Mouse (Mus musculus): Measurements from ENCODE around the gene Rexo1. TPM values are rescaled to one million over a fixed set of nuclear protein-coding genes. Genes with fewer than 3 reads are reported as not detected.

Gene Rexo1
- total RNA-seq, 1 experiment from 2014 or later: 40.9 TPM

DNA sequence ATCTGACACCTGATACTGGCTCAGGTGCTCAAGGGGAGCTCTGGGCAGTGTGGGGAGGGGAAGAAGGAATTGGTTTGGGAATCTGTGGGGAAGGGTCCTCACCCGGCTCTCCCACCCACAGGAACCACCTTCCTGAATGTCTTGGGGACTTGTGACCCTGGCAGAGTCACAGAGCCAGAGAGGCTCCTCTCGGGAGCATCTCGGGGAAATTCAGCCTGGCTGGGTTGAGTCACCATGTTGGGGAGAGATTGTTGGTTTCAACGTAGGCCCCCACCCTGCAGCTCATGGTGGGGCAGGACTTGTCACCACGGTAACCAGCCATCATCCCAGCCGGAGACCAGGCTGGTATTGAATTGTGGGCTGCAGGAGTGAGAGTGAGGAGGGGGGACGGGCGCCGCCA, 56.6 kb downstream of the Rexo1 start:
- DNase-seq: no peak

DNA sequence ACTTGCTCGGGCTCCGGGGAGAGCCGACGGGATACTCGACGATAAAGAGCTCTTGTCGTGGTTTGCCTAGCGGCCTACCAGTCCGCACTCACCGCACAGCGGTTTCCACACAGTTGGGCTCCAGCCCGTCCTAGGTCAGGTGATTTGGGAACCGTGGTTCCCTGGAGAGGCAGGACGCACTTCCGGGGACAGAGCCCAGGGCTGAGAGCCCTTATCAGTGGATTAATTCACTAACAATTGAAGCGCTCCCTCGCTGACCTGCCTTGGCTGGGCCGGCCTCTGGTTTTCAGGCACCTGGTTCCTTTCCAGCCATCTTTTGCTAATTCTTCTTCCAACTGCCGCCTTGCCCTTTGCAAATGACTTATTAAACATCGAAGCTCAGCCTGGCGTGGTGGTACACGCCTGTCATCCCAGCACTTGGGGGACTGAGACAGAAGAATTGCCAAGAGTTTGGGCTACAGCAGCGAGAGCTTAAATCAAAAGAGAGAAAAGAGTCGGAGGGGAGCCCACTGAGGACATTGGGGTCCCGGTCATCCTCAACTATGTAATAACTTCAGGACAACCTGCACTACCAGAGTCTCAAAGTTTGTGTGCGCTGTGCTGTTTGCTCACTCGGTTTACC, 57.6 kb downstream of the Rexo1 start:
- DNase-seq: peak; percentile 71

DNA sequence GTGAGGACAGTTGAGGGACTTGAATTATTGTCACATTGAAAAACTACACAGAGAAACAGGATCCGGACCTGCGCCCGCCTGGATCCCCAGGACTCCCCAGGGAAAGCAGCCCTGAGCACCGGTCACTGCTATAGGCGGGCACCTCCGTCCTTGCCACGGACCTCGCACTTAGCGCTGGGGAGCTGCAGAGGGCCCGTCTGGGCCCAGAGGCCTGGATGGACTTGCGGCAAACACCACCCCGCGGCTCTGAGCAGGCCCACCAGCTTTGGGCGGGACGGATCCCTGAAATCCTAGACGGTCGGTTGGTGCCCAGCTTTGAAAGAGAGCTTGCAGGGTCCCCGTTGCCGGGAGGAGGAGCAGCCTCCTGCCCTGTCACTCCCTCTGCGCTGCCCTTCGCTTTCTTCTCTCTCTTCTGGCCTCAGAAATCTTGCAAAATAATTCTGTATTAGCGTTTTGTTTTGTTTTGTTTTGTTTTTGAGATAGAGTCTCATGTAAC, 58.5 kb downstream of the Rexo1 start:
- DNase-seq: no peak

DNA sequence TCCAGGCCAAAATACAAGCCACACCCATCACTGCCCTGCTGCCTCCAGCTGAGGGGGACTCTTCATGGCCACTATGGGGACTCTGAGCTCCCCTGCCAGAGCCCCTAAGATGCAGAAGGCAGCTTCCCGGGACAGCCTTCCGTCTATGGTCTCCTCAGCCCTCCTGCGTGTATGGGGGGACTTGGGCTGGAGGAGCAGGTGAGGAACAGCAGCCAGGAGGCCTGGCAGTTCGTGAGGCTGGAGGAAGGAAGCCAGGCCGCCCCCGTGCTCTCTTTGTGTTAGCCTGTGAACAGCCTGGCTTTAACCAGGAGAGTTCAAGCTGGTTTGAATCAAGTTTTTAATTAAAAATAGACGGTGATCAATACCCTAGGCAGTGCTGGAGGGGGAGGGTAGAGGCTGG, 59.1 kb downstream of the Rexo1 start:
- DNase-seq: no peak

DNA sequence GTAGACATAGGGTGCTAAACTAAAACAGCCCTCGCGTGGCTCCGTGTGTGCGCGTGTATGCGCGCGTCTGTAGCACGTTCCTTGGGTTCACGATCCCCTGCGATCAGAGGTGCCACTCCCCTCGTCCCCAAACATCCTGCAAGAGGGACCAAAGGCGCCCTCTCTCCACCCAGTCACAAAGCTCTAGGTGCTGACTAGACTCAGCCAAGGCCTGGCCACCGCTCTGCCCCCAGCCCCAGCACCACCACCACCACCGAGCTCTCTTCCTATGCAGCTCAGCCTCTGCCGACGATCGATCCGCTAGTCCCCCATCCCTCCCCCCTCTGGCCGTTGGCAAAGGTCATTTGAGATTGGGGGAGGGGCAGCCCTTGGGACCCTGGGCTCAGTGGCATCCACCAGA, 64.9 kb downstream of the Rexo1 start:
- DNase-seq: no peak

DNA sequence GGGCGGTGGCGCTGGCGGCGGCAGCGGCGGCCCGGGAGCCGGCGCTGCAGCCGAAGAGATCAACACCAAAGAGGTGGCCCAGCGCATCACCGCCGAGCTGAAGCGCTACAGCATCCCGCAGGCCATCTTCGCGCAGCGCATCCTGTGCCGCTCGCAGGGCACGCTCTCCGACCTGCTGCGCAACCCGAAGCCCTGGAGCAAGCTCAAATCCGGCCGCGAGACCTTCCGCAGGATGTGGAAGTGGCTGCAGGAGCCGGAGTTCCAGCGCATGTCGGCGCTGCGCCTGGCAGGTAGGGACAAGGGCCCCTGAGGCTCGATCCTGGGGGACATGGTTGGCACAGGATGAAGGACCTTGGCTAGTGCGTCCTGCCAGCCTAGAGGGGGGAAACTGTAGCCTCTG, 65.5 kb downstream of the Rexo1 start:
- DNase-seq: no peak

DNA sequence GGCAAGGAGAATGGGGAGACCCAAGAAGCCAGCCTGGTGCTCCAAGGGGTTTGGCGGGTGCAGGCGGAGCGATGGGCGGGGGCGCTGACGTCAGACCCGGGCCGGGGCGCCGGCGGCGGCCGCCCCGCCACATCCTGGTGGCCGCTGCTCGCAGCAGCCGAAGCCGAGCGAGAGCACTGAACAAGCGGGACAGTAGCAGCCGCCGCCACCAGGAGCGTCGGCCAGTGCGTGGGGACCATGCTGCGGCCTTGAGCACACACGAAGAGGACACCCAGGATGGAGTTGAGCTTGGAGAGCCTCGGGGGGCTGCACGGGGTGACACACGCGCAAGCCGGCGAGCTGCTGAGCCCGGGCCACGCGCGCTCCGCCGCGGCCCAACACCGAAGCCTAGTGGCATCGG, 66.6 kb downstream of the Rexo1 start, which contains the start of gene Onecut3:
Gene Onecut3, plus strand, starts transcription at position 104 of the 400 bp plus-strand sequence.
- peak; percentile 56 for DNase-seq

Small RNA genes lying within 50 kb of the gene (microRNA-seq; reads per million reads assigned to microRNA genes)
- 0.76 to 2.1 reads per million in 2 experiments for gene Mir6912

Other genes starting within 250 kb of the Rexo1 start
- gene 2310011J03Rik, start 241.0 kb downstream of the Rexo1 start, total RNA-seq (2021): 26.9 and 27.9 TPM in 2 replicates
- 3.9 and 4.7 TPM in 2 replicates for gene Pcsk4, start 232.1 kb downstream of the Rexo1 start, total RNA-seq (2021)
- gene Reep6, start 231.6 kb downstream of the Rexo1 start, total RNA-seq (2021): 16.0 and 45.2 TPM in 2 replicates
- gene Adamtsl5, start 213.1 kb downstream of the Rexo1 start, total RNA-seq (2021): 8.4 and 10.9 TPM in 2 replicates
- 0.30 and 0.44 TPM in 2 replicates for gene Plk5, start 205.1 kb downstream of the Rexo1 start, total RNA-seq (2021)
- gene Mex3d, start 173.9 kb downstream of the Rexo1 start, total RNA-seq (2021): 21.8 and 22.8 TPM in 2 replicates
- gene Mbd3, start 162.0 kb downstream of the Rexo1 start, total RNA-seq (2021): 106 and 116 TPM in 2 replicates
- 1,202 and 1,279 TPM in 2 replicates for gene Uqcr11, start 154.7 kb downstream of the Rexo1 start, total RNA-seq (2021)
- 54.4 and 61.8 TPM in 2 replicates for gene Tcf3, start 127.9 kb downstream of the Rexo1 start, total RNA-seq (2021)
- not detected in 2 replicates for gene Onecut3, start 66.7 kb downstream of the Rexo1 start, total RNA-seq (2021)
- gene Atp8b3, start 22.4 kb downstream of the Rexo1 start, total RNA-seq (2021): 0.19 TPM in 2 replicates
- gene Klf16, start 15.8 kb upstream of the Rexo1 start, total RNA-seq (2021): 10.1 and 11.6 TPM in 2 replicates
- gene Abhd17a, start 28.8 kb upstream of the Rexo1 start, total RNA-seq (2021): 97.7 and 98.7 TPM in 2 replicates
- 44.2 and 50.5 TPM in 2 replicates for gene Scamp4, start 41.3 kb upstream of the Rexo1 start, total RNA-seq (2021)
- gene Adat3, start 41.3 kb upstream of the Rexo1 start, total RNA-seq (2021): 3.1 and 4.9 TPM in 2 replicates
- gene Gm49322, start 44.5 kb upstream of the Rexo1 start, total RNA-seq (2021): 1.6 and 2.5 TPM in 2 replicates
- 105 and 108 TPM in 2 replicates for gene Csnk1g2, start 61.3 kb upstream of the Rexo1 start, total RNA-seq (2021)
- 53.5 and 58.0 TPM in 2 replicates for gene Btbd2, start 95.5 kb upstream of the Rexo1 start, total RNA-seq (2021)
- gene Mknk2, start 116.6 kb upstream of the Rexo1 start, total RNA-seq (2021): 224 and 226 TPM in 2 replicates
- 12.8 and 24.1 TPM in 2 replicates for gene Mob3a, start 140.4 kb upstream of the Rexo1 start, total RNA-seq (2021)
- gene Izumo4, start 140.6 kb upstream of the Rexo1 start, total RNA-seq (2021): 12.1 and 12.6 TPM in 2 replicates
- 80.3 and 85.6 TPM in 2 replicates for gene Ap3d1, start 180.7 kb upstream of the Rexo1 start, total RNA-seq (2021)
- gene Dot1l, start 193.6 kb upstream of the Rexo1 start, total RNA-seq (2021): 82.3 and 90.7 TPM in 2 replicates
- gene Sf3a2, start 236.6 kb upstream of the Rexo1 start, total RNA-seq (2021): 47.6 and 52.2 TPM in 2 replicates
- 59.5 and 71.1 TPM in 2 replicates for gene Plekhj1, start 237.1 kb upstream of the Rexo1 start, total RNA-seq (2021)
- 0.74 and 0.94 TPM in 2 replicates for gene Amh, start 243.7 kb upstream of the Rexo1 start, total RNA-seq (2021)